Mouse (Mus musculus) intestine, embryonic 16.5 days (tissue): ENCODE data around the gene Zdhhc5. TPM values are rescaled to one million over a fixed set of nuclear protein-coding genes. Genes with fewer than 3 reads are reported as not detected.
"Not testable (repeated sequence)": the region's sequence is repeated elsewhere in the genome, so short reads cannot be mapped to it uniquely, and the experiment has no call there.

Experiments used
- ATAC-seq: fragments of 200-750 bp; cut with Nextera tagmentation; 2 replicates; pipeline ENCODE4 v1.8.0; 2017; ENCODE audit warnings: moderate TSS enrichment, moderate library complexity
- H3K27ac ChIP-seq: fragments of 300-500 bp; sonication (generic); 2 replicates; pipeline ENCODE4 v1.5.1; 2014; ENCODE audit warnings: mild to moderate bottlenecking, low read length
- H3K27me3 ChIP-seq: fragments of 300-500 bp; sonication (generic); replicated peaks from 2 replicates; pipeline ENCODE4 v1.6.1; 2014; ENCODE audit warnings: low read length, control low read depth, mixed read lengths; ENCODE audit not compliant: control insufficient read depth, insufficient read depth
- H3K36me3 ChIP-seq: fragments of 300-500 bp; sonication (generic); 2 replicates; pipeline ENCODE4 v1.6.1; 2014; ENCODE audit warnings: low read length, control low read depth; ENCODE audit not compliant: control insufficient read depth, insufficient read depth
- H3K4me1 ChIP-seq: fragments of 300-500 bp; sonication (generic); 2 replicates; pipeline ENCODE4 v1.6.1; 2014; ENCODE audit warnings: low read length, control low read depth, mixed read lengths; ENCODE audit not compliant: control insufficient read depth, insufficient read depth
- H3K4me2 ChIP-seq: fragments of 300-500 bp; sonication (generic); 2 replicates; pipeline ENCODE4 v1.6.1; 2014; ENCODE audit warnings: low read depth, low read length, control low read depth
- H3K4me3 ChIP-seq: fragments of 300-500 bp; sonication (generic); 2 replicates; pipeline ENCODE4 v1.5.1; 2014; ENCODE audit warnings: mild to moderate bottlenecking, low read length
- H3K9ac ChIP-seq: fragments of 300-500 bp; sonication (generic); 2 replicates; pipeline ENCODE4 v1.6.1; 2014; ENCODE audit warnings: low read depth, low read length
- H3K9me3 ChIP-seq: fragments of 300-500 bp; sonication (generic); 2 replicates; pipeline ENCODE4 v1.6.1; 2016; ENCODE audit warnings: low read length, control low read depth; ENCODE audit not compliant: control insufficient read depth
- WGBS: fragments of 180-500 bp; shearing (Covaris S2); extraction: QIAGEN DNeasy Blood & Tissue Kit; methylation state at CpG from one replicate; pipeline ENCODE4 v1.1.7; 2014; 5-methylcytosine and 5-hydroxymethylcytosine counted together
- polyA plus RNA-seq: library from polyadenylated mRNA; unstranded; fragments of >200 nt; fragmentation: Nextera tagmentation; extraction: Ambion mirVana; gene quantifications from 2 replicates; pipeline ENCODE4 v1.2.1, GENCODE M21; 2015

Zdhhc5 gene
- polyA plus RNA-seq, 1 experiment from 2014 or later: 18.3 TPM

DNA sequence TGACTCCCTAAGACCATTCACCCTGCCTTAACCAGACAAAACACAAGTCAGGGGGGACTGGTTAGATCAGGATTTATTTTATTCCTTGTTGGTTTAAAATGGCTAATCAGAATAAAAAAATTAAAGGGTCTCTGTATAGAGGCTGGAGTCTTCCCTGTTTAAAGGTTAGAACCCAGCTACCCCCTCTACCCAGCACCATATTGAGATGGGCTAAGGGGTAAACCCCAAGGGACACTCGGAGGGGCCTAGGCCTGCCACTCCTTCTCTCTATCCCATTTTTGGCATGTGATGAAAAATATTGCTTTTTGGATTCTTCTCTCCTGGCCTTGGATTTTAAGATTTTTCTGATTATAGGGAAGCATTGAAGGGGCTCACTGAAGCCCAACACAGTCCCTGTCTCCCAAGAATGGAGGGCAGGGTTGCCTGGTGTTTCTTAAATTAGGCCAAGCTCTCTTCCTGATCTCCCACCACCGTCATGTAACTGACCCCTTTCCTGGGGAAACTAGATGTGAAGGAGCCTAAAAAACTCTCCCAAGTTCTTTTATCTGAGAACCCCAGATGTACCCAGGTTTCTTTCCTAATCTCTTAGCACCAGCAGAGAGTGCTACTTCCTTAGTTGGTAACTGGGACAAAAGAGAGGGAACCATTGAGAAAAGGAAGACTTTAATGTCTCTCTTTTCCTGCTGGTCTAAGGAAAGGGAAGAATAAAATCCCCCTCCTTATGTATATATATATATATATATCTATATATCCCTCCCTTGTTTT, 26.7 kb downstream of the Zdhhc5 start:
- peaks cover 21% of the 10 kb centered on the region for H3K36me3 ChIP-seq
- no peaks in the 10 kb centered on the region; the same call in 1 of the 2 replicates for H3K9me3 ChIP-seq
- H3K27ac ChIP-seq: no peak overlapping the region
- no peaks in the 10 kb centered on the region for H3K4me1 ChIP-seq
- H3K9ac ChIP-seq: no peak overlapping the region
- H3K27me3 ChIP-seq: no peaks in the 10 kb centered on the region
- ATAC-seq: no peak
- H3K4me3 ChIP-seq: no peak overlapping the region
- no peak overlapping the region for H3K4me2 ChIP-seq
- WGBS: 69% methylated on average over 2 of the region's 2 CpGs

GRCm38 (mm10) chr2:84682605-84683183, 32.3 kb downstream of the Zdhhc5 start:
- H3K36me3 ChIP-seq: no peaks in the 10 kb centered on the region
- 55% methylated on average over 6 of the region's 6 CpGs for whole genome bisulfite sequencing
- H3K4me2 ChIP-seq: no peak overlapping the region
- H3K27ac ChIP-seq: no peak overlapping the region
- peaks cover 10% of the 10 kb centered on the region for H3K4me1 ChIP-seq
- no peak for ATAC-seq
- no peaks in the 10 kb centered on the region for H3K27me3 ChIP-seq
- no peaks in the 10 kb centered on the region; the same call in 1 of the 2 replicates for H3K9me3 ChIP-seq
- no peak overlapping the region for H3K4me3 ChIP-seq
- no peak overlapping the region for H3K9ac ChIP-seq

- ATAC-seq: no peak
- H3K9me3 ChIP-seq: no peaks in the 10 kb centered on the region
- WGBS: 11% methylated on average over 8 of the region's 8 CpGs
- peak within 1 kb of the TSS; percentile 92 for H3K27ac ChIP-seq
- H3K36me3 ChIP-seq: no peaks in the 10 kb centered on the region
- H3K9ac ChIP-seq: peak within 1 kb of the TSS; percentile 94
- peak within 1 kb of the TSS; percentile 92 for H3K4me3 ChIP-seq
- H3K4me2 ChIP-seq: peak within 1 kb of the TSS; percentile 77
- H3K27me3 ChIP-seq: no peaks in the 10 kb centered on the region
- peaks cover 15% of the 10 kb centered on the region for H3K4me1 ChIP-seq
Observed at GRCm38 (mm10) chr2:84679016-84679415, 36.0 kb downstream of the Zdhhc5 start, which contains the start of gene Tmx2. Tmx2 (minus strand) TSS chr2:84679140.

DNA sequence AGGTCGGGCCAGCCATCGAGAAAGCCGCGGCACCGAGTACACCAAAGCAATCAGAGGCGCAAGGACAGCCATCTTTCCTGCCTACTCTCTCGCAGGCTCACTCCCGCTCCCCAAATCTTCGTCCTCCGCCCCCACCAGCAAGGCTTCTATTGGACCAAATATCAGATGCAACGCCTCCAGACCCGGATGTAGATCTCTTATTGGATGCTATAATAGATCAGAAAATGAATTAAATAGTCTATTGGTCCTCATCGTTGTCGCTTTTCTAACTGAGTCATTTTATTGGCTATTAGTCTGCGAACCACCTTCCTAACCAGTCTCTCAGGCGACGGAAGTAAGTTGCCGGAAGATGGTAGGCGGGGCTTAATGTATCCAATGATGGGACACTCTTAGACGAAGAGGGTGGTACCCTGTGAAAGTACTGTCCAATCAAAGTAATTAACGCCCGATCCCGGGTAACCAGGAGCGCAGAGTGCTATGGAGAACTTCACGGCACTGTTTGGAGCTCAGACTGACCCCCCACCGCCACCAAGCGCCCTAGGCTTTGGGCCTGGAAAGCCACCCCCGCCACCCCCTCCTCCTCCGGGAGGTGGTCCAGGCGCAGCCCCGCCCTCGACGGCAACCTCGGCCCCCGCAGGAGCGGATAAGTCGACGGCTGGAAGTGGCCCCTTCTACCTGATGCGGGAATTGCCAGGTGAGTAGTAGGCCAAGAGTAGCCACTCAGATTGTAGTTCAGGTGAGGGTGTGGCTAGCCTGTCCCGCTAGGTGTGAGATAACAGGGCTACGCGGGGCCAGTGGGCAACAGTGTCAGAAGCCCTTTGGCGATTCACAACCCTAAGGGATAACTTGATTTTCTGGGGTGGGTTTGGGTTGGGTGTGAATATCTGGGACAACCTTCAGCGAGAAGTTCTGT, 36.8 kb downstream of the Zdhhc5 start, which contains the start of the genes Gm28635 and Med19:
TSS of gene Gm28635 (minus strand) at position 74 of the 913 bp plus-strand sequence.
TSS of gene Med19 (plus strand) at position 435 of the 913 bp plus-strand sequence.
- Histone ChIP-seq H3K9me3 (no peaks in the 10 kb centered on the region), H3K4me1 (peaks cover 15% of the 10 kb centered on the region), H3K27ac (peak within 1 kb of the TSS; percentile 92), H3K9ac (peak within 1 kb of the TSS; percentile 94), H3K4me3 (peak within 1 kb of the TSS; percentile 92), H3K36me3 (no peaks in the 10 kb centered on the region), H3K4me2 (peak within 1 kb of the TSS; percentile 77), H3K27me3 (no peaks in the 10 kb centered on the region)
- peak; percentile 99 for ATAC-seq
- WGBS: under 1% methylated on average over 44 of the region's 44 CpGs

GRCm38 (mm10) chr2:84677270-84677967, 37.6 kb downstream of the Zdhhc5 start:
- H3K9ac ChIP-seq: peak overlapping the region; percentile 76
- H3K4me1 ChIP-seq: peaks cover 12% of the 10 kb centered on the region
- H3K4me2 ChIP-seq: peak overlapping the region; percentile 68
- H3K9me3 ChIP-seq: no peaks in the 10 kb centered on the region
- H3K27me3 ChIP-seq: no peaks in the 10 kb centered on the region
- no peaks in the 10 kb centered on the region for H3K36me3 ChIP-seq
- 7% methylated on average over 22 of the region's 22 CpGs for WGBS
- ATAC-seq: peak; percentile 66
- H3K4me3 ChIP-seq: peak overlapping the region; percentile 92
- peak overlapping the region; percentile 64; the same call in 1 of the 2 replicates for H3K27ac ChIP-seq

DNA sequence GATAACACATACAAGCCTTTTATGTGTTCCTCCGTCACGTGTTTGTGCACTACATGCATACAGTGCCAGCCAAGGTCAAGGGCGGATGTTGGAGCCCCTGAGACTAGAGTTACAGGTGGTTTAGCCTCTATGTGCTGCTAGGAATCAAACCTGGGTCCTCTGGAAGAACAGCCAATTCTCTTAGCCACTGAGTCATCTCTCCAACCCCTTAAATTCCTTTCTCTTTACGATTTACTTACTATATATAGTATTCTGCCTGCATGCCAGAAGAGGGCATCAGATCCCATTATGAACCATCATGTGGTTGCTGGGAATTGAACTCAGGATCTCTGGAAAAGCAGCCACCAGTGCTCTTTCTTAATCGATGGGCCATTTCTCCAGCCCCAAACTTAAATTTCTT, 43.4 kb downstream of the Zdhhc5 start:
- H3K4me3 ChIP-seq, H3K4me1 ChIP-seq, ATAC-seq, H3K36me3 ChIP-seq, H3K4me2 ChIP-seq, H3K9ac ChIP-seq, H3K27me3 ChIP-seq, H3K9me3 ChIP-seq, H3K27ac ChIP-seq: not testable (repeated sequence)
- 61% methylated on average over 4 of the region's 5 CpGs for WGBS

GRCm38 (mm10) chr2:84670569-84670933, 44.4 kb downstream of the Zdhhc5 start, which contains the start of gene Selenoh:
Selenoh (minus strand) TSS chr2:84670770.
- peak within 1 kb of the TSS; percentile 97 for H3K4me3 ChIP-seq
- no peaks in the 10 kb centered on the region for H3K27me3 ChIP-seq
- peaks cover 8% of the 10 kb centered on the region for H3K4me1 ChIP-seq
- ATAC-seq: peak; percentile 95
- peak within 1 kb of the TSS; percentile 71 for H3K4me2 ChIP-seq
- H3K36me3 ChIP-seq: no peaks in the 10 kb centered on the region
- under 1% methylated on average over 20 of the region's 20 CpGs for WGBS
- H3K27ac ChIP-seq: peak within 1 kb of the TSS; percentile 92
- H3K9me3 ChIP-seq: no peaks in the 10 kb centered on the region
- peak within 1 kb of the TSS; percentile 98 for H3K9ac ChIP-seq

- peak overlapping the region; percentile 71 for H3K4me2 ChIP-seq
- no peaks in the 10 kb centered on the region for H3K9me3 ChIP-seq
- peaks cover 8% of the 10 kb centered on the region for H3K4me1 ChIP-seq
- peak; percentile 83 for ATAC-seq
- peak overlapping the region; percentile 92 for H3K27ac ChIP-seq
- 2% methylated on average over 39 of the region's 39 CpGs for WGBS
- H3K36me3 ChIP-seq: no peaks in the 10 kb centered on the region
- H3K27me3 ChIP-seq: no peaks in the 10 kb centered on the region
- H3K4me3 ChIP-seq: peak overlapping the region; percentile 97
- H3K9ac ChIP-seq: peak overlapping the region; percentile 98
Observed at GRCm38 (mm10) chr2:84669828-84670568, 45.0 kb downstream of the Zdhhc5 start.
